Mouse (Mus musculus) thymus, adult 18-20 months (tissue): ENCODE results near the gene M1ap.

ENCODE experiments used
- DNase-seq, 2 experiments: peaks; one replicate each; pipeline ENCODE4 v3.0.0; 2022; ENCODE audit warnings: mixed read lengths in 2 of 2

Gene M1ap

DNA sequence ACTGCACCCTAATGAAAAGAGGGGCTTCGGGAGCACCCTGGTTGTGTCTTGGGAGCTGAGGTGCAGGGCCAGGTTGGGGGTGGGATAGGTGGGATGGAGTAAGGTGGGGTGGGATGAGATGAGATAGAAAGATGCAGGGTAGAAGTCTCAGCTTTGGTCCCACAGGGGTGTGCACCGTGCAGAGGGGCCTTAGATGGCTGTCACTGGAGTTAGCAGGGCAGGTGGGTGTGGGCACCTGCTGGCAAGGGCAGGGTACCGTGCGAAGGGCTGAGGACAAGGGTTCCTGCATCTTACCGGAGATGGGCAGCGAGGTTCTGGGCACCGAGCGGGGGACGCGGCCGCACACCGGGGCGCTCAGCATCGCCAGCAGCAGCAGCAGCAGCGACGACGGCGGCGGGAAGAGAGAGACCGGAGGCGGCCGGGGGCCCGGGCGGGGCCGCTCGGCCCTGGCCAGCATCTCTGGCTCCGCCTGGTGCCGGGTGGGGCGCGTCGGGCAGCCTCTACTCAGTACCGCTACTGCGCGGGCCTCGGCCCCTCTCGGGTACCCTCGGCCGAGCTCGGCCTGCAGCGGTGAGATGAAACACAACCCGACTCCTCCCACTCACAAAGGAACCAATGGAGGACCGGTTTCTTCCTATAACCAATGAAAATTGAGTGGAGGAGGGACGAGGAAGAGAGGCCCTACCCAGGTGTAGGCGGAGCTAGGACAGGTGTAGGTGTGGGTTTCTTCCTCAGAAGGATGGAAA lies 7.4 kb upstream of the M1ap start, which contains the start of gene Sema4f:
Gene Sema4f (minus strand): TSS at position 603 of the 746 bp plus-strand sequence.
- peak in 1 of 2 experiments; percentile 53 for DNase-seq

DNA sequence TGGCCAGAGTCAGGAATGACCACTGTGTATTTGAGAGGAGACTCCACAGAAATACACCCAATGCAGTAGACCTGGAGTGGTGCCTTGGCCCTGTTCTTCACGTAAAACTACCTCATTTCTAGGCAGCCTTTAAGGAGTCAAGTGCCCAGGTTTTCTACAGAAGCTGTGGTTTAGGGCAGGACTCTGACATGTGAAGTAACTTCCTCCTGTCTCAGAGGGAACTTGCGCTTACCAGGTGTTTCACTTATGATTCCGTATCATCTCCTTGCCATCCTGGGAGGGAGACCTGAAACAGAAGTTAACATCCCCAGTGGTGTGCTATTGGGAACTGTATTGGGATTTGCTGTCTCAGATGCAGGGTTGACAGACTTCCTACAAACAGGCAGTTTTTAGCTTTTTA lies 5.9 kb upstream of the M1ap start:
- no peak for DNase-seq

DNA sequence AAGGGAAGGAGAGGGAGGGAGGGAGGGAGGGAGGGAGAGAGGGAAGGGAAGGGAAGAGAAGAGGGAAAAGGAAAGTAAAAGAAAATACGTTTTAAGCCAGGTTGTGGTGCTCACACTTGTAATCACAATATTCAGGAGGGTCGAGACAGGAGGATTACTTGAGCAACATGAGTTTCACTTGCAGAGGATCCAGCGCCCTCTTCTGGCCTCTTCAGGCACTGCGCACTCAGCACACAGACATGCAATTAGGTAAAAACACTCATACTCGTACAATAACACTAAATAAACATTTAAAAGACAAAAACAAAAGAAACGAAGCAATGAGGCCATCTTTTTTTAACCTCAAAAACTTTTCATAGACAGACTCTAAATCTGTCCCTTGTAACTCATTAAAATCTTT lies 952 bp upstream of the M1ap start:
- no peak for DNase-seq

DNA sequence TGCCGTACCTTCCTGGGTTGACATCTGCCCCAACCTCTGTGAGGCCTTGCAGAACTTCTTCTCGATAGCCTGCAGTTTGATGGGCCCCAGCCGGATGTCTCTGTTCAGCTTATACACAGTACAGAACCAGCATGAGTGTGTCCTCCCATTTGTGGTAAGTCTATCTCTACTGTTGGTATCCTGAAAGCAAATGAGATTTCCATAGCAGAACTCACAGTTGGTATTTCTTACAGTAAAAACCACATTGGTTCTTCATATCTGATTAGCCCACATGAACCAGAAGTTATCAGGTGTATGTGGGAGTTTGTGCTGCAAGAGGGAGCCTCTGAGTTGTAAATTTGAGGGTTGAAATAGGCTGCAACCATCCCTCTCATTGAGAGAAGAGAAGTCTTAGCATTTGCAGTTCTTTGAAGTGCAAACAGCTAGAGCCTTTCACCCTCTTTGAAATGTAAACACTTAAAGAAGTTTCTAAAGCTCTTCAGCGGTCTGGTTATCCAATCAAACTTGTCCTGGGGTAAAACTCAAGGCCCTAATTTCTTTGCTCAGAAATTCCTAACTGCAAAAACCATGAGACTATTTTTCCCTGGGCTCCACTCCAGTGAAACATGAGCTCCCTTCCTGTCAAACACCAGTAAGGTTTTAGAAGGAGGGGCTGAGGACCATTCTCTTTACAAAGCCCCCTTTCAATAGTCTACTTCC lies 10.0 kb downstream of the M1ap start:
- DNase-seq: no peak

DNA sequence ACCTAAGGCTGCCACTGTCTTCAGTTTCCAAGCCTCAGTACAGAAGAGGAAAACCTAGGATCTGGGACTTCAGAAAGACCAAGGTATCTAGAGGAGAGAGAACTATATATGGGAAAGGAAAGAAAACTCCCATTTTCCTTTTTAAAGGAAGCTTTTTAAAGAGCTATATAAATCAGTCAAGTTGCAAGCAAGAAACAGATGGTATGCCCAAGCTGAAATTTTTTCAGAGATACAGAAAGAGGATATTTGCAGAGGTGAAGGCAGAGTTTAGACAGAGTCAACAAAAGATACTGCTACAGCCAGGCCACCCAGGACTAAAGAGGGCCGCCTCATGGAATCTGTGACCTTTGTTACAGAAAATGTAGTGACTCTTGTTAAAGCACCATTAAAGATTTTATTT lies 15.0 kb downstream of the M1ap start:
- DNase-seq: no peak

DNA sequence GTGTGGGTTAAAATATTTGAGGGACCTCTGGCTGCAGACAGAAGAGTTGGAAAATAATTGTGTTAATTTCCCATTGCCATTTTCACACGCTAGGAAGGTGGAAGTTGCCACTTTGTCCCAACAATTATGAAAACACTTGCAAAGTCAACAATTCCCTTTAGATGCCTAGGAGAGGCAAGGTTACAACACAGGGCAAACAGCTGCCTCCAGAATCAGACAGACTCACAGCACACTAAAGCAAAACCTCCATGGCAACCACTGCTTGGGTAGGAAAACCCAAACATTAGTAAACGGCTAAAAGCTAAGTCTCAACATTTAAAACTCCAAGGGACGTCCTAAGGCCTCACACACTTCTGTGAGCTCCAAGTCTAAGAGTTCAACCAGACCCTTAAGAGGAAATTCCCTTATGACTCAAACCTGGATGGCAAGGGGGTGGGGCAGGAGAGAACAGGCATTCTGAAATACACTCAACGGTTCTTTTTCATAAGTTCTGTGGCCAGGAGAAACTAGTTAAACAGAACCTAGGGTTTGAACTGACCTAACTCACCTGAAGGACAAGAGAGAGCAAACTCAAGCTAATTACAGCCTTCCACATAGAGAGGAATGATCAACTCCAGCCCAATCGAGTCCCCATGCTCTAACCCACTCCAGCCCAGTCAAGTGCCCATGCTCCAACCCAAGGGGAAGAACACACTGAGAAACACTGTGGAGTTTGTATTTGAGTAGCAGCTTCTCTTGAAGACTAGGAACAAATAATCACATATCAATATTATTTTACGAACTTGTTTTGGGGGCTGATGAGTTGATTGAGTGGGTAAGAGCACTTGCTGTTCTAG lies 22.8 kb downstream of the M1ap start:
- no peak for DNase-seq

DNA sequence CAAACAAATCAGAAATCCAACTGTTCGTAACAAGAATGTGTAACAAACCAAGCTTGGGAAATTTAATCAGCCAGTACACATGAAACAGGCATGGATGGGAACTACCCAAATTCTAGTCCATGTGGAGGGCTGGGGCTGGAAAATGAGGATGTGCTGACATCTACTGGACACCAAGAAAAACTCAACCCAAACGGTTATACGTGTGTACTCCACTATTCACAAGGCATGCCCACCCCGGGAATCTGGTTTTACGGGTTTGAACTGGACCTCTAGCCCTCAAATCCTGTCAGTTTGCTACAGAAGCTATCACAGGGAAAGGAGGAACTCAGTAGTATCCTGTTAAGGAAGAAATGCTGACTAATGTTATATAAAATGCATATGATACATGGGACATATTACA lies 24.3 kb downstream of the M1ap start:
- peak; percentile 8 to 28 for DNase-seq

DNA sequence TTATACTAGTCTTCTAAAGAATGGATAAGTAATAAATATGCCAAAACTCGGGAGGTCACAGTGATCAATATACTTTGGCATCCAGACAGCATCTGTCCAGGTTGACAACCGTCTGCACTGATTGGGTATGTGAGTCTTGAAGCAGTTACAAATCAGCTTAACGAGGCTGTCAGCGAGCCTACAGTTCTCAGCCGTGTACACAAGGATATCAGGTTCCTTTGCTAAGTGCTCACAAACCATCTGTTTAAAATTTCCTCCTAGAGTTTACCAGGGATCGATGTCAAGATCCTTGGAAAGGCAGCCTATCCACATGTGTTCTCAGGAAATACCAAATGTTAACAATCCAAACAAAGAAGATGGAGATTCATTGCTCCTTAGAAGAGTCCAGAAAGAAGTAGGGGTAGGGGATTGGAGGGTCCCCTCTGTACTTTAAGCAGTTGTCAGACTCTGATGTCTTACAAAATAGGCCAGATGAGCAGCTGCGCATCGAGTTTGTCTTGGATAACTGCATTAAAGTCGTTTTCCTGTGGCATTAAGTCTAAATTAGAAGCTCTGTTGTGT lies 40.8 kb downstream of the M1ap start:
- no peak for DNase-seq

DNA sequence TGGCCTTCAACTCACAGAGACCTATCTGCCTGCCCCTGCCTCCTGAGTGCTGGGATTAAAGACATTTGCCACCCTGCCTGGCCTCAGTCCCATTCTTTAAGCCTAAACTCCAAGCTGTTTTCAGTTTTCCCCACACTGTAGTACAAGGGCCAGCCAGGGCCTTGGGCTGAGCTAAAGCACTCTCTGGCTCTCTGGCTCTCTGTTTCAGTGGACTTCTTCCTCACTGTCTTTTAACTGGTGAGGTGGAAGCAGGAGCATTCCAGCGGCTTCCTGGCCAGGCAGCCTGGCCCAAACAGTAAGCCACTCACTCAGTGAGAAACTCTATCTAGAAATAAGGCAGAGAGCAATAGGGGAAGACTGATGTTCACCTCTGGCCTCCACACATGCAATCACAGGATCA lies 47.0 kb downstream of the M1ap start:
- DNase-seq: no peak

DNA sequence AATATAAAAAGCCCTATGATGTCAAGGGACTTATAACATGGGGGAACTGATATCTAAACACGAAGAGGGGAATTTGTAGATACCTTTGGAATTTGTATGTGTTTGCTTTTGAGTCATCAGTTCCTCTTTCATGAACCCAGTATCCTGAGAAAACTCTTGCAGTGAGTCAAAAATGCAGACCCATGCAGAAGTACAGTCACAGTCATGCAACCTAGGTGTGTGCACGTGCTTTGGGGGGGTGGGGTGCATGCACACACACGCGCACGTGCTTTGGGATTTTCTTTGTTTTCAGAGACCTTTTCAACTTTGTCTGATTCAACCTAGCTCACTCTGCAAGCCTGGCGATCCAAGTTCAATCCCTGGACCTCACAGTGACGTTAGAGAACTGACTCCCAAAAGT lies 47.7 kb downstream of the M1ap start:
- DNase-seq: no peak

DNA sequence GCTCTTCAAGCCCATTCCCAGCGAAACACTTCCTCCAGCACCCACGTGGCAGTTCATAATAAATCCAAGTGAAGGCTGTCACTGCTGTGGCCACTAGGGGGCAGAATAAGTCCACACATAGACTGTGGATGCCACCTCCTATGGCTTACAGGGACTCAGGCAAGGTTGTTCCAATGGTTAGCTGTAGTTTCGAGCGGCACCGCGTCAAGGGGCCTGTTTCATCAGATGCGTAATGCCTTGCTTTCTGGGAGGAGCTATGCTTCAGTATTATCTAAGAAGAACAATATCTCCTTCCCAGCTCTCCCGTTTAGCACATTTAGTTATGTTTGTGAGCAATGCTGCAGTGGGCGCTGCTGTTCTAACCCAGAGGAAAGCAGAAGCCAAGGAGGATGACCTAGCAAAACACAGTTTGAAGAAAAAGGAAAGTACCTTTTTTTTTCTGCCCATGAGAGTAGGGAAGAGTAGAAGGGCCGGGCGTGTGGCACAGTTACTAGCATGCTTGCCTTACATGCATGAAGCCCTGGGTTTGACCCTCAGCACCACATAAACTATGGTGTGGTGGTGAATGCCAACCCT lies 50.1 kb downstream of the M1ap start:
- DNase-seq: peak; percentile 75 to 80

DNA sequence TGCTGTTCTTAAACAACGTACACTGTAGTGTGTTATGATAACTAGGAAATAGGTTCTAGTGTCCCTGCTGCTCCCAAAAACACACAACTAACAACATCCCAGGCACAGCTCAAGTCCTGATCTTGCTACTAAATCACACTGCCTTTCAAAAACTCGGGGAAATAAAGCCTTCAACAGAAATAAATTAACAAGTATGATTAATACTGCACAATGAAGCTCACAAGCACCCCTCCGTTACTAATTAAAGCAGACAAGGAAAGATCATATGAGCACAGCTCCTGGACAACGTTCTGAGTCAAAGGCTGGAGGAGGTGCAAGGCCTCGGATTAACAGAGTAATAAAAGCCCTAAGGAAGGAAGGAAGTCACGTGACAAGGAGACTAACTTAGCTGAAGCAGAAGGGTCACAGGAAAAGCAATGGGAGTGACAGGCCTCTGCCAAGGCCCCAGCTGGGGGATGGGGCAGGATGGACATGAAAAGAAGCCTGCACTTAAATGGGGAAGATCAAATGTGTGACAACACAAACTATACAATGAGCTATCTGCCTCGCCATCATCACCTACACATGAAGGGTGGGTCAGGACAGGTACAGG lies 50.9 kb downstream of the M1ap start:
- no peak for DNase-seq

DNA sequence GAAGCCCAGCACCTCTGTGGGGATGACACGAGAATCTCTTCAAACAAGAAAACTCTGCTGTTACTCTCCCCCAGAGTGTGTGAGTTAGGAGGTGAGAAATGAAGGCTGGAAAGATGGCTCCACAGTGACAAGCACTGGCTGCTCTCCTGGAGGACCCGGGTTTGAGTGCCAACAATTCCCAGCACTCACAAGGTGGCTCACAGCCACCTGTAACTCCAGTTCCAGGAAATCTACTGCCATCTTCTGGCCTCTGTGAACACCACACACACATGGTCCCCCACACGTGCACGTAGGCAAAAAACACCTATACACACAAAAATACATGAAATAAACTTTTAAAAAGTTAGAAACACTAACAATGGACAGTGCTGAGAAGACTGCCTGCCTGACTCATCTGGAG lies 51.6 kb downstream of the M1ap start:
- no peak for DNase-seq

DNA sequence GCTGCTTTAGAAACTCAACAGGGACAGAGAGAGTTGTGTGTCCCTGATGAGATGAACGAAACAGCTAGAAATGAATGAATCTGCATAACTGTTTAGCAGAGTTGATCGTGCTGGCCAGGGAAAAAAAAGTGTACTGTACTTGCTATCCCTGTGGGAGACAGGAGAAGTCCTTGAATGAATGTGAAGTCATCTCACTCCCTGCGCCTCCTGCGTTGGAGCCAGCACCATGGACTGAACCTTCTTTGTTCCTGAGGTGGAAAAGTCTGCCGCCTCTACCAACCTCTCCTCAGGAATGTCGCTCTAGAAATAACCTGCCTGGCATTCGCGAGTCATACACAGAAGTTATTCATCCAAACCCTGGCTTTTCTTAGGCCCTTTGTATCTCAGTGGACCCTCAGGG lies 53.3 kb downstream of the M1ap start:
- DNase-seq: no peak

DNA sequence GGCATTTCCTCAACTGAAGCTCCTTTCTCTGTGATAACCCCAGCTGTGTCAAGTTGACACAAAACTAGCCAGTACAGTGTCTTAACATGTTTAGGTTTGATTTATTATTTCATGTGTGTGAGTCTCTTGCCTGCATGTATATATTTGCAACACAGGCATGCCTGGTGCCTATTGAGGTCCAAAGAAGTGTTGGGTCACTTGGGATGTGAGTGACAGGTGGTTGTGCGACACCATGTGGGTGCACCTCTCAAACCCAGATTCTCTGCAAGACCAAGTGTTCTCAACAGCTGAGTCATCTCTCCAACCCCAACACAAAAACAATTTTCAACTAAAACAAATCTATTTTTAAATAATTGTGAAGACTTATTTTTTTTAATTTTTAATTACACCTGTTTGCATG lies 56.4 kb downstream of the M1ap start:
- no peak for DNase-seq

DNA sequence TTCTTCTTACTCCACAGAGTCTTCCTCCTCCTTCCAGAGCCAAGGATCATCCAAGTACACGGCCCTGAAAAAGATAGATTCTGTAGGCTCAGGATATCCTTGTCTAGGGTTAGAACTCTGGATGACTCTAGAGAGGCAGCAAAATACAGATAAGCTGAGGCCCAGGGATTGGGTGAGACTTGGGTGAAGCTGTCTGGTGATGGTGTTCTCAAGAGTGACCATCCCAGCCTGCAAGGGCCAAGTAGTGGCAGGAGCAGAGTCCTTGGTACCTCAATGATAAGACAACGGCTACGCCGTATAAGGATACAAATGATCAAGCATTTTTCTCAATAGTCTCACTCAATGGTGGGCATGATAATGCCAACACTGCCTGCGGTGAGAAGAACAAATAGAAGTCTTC lies 57.1 kb downstream of the M1ap start:
- no peak for DNase-seq

DNA sequence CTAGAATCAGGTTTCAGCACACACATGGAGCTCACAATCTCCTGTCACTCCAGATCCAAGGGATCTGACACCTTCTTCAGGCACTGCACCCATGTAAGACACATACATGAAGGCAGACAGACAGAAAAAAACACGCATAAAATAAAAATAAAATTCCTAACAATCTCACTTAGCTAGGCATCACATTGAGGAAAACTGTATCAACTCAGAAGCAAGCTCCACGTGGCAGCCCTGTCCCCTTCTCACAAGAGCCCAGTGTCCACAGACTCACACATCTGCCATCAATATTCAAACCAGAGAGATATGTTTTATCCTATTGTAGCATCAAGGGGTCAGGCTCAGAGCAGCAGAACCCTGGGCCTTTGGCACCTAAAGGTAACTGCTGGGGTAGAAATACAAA lies 57.6 kb downstream of the M1ap start:
- DNase-seq: no peak

DNA sequence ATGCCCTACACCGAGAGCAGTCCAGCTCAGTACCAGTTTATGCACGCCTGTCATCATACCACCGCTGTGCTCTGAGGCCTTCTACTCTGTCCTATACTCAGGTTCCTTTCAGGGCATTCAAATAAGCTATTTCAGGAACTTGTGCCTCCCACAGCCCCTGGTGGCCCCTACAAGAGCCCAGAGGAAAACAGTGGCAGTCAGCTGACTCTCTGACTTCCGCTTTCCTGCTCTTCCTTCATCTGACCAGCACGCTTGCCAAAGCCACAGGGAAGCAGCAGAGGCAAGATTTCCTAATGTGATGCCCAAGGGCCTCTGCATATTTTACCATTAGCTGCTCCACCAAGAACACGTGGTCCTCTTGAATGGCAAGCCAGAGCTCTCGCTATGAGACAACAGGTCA lies 58.2 kb downstream of the M1ap start:
- no peak for DNase-seq

DNA sequence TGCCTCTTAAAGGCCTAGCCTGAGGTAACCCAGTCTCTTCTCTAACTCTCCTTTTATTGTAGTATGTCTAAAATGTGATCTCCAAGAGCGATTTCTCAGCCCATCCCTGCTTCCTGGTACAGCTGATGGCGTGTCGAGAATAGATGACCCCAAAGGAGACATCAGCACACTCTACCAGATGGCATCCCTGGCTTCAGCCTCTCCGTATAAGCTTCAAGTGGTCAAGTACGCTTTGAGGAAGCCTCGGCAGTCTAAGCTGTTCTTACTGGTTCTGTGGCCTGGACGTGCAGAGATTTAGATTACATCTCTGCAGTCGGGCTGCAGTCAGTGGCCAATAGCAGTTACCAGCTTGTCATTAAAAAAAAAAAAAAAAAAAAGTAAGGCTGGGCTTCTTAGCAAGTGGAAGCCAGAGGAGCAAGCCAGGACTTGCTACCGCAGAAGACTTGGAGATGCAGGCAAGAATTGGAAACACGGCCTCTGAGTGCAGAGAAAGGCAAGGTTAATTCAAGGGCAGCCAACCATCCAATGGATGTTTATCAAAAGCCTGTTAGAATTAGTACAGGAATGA lies 58.8 kb downstream of the M1ap start:
- no peak for DNase-seq

DNA sequence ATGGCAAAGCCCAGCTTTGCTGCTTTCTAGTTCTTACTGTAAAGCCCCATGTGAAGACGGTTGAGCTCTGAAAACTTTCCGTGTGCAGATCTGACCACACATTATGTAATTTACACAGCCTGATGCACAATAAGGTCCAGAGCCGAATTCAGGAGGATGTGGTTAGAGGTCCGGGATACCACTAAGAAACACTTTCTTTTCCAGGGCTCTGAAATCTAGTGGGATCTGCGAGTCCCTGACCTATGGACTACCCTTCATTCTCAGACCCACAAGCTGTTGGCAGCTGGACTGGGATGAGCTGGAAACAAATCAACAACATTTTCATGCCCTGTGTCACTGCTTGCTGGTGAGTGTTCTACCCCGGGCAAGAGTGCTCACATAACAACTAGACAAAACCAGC lies 59.4 kb downstream of the M1ap start:
- DNase-seq: no peak

DNA sequence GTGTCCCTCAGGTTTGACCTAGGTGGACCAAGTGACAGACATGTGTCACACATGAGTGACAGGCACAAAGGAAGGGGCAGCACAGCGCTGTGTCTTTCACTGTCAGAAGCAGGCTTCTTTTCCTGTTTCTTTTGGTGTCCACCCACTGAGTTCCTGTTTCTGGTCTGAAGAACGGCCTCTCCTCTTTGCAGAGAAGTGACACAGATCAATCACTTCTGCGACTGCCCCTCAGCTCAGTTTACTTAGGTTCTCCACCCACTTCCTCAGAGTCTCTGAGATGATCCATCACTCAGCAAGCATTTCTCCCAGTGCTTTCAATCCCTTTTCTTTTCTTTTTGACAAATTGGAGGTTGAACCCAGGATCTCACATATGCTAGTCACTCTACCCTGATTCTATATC lies 62.0 kb downstream of the M1ap start:
- no peak for DNase-seq

DNA sequence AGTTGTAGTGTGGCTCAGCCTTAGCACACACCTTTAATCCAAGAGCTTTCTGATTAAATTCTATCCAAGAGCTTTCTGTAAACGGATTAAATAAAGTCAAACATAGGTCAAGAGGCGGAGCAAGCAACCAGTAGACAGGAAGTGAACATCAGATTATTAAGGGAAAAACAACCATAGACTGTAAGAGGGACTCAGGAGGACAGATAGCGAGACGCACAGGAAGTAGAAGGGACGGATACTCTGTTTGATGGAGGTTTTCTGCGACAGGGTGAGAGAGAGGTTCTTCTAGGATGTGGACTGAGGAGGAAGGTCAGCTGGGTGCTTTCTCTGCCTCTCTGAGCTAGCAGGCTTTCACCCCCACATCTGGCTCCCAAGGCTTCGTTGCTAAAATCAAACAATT lies 63.3 kb downstream of the M1ap start:
- no peak for DNase-seq
